Mouse (Mus musculus): Measurements from ENCODE around the gene Smyd1. TPM values are rescaled to one million over a fixed set of nuclear protein-coding genes. Genes with fewer than 3 reads are reported as not detected.
"Not testable (repeated sequence)": the region's sequence is repeated elsewhere in the genome, so short reads cannot be mapped to it uniquely, and the experiment has no call there.

The Smyd1 gene
- total RNA-seq (2021), result 0.52 and 0.56 TPM in 2 replicates
- long read RNA-seq, experiment 1, result 0 reads
- long read RNA-seq, experiment 2, partial matches to known transcripts, result 0 of 1 reads
- long read RNA-seq, experiment 2, other reads (novel, unspliced or antisense), result 1 of 1 reads

DNA sequence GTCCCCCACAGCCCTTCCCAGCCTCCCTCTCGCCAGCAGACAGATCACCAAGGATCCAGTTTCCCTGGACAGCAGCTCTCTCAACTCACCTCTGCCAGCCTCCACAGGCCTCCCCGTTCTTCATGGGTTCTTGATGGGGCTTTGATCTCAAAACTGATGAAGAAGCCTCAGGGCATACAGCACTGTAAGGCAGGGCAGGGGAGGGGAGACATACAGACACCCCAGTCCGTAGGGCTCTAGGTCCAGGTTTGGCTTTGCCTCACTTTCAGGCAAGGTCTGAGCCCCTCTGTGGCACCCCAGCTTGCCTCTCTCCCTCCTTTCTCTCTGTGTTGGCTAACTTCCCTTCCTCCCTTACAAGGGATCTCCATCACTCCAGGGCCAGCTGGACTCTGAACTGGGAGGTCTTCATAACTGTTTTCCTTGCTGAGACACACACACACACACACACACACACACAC lies at the start of gene Smyd1:
Gene Smyd1 (minus strand): TSS at position 408 of the 458 bp plus-strand sequence.
- DNase-seq, result no peak

- no peak for DNase-seq
Observed at GRCm38 (mm10) chr6:71371085-71371605, 49.1 kb upstream of the Smyd1 start.

DNA sequence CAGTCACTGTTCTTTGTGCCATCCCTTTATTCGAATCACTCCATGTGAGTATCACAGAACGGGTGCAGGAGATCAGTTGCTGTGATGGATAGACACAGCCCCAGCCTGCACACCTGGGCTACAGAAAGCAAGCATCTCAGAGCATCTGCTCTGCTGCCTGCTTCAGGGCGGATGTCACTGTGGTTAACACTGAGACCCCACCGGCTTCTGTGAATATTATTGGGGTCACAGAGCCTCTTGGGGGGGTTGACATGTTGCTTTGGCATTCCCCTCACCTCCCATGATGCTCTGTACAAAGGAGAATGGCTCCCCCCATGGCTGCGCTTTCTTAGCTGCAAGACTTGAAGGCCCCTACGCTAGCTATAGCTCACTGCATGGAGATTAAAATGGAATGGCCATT lies 47.4 kb upstream of the Smyd1 start:
- DNase-seq, result no peak

DNA sequence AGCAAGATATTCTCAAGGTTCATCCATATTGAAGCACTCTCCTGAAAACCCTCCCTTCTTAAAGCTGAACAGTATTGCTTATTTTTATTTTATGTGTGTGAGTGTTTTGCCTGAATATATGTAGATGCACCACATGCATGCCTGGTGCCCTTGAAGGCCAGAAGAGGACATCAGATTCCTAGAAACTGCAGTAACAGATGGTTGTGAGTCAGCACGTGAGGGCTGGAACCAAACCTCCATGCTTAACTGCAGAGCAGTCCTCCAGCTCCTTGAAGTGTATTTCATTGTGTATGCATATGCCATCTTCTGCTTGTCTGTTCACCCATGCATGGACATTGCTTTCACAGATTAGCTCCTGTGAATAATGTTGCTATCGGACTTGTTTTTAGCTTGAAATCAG lies 42.0 kb upstream of the Smyd1 start:
- no peak for DNase-seq

- no peak for DNase-seq
Observed at GRCm38 (mm10) chr6:71361156-71361670, 39.2 kb upstream of the Smyd1 start.

DNA sequence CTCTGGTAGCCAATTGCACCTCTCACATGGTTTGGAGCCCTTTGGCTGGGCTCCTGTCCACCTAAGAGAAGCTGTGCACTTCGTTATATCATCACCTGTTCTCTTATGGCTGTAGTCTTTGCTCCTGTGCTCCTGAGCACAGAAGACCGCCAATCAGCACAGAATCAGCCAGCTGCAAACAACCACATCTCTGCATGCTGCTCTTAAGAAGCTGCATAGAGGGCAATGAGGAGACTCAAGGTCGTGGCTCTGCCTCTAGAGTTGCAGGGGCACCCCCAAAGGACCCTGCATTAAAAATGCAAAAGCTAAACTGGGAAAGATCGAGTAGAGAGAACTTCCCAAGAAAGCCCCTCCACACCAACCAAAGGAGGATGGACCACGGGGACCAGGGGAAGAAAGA lies 38.7 kb upstream of the Smyd1 start:
- DNase-seq, result no peak

- DNase-seq, result no peak
Observed at GRCm38 (mm10) chr6:71360221-71360620, 38.2 kb upstream of the Smyd1 start.

DNA sequence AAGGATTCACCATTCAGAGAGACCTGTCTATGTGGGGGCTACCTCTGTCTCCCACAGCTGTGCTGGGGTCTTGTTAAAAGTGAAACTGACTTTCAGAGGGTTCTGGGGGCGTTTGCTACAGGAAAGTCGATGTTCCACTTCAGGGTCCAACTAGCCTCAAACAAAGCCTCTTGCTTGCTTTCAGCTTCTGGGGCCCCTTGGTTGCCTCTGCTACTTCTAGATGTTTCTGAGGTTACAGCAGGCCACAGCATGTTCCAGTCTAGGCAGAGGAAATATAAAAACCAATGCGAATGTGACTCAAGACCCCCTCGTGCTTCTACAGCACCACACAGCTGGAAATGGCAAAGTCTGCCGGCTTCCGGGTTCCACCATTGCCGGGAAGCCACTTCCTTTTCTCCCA lies 35.5 kb upstream of the Smyd1 start:
- no peak for DNase-seq

GRCm38 (mm10) chr6:71353722-71354121 lies 31.7 kb upstream of the Smyd1 start:
- no peak for DNase-seq

DNA sequence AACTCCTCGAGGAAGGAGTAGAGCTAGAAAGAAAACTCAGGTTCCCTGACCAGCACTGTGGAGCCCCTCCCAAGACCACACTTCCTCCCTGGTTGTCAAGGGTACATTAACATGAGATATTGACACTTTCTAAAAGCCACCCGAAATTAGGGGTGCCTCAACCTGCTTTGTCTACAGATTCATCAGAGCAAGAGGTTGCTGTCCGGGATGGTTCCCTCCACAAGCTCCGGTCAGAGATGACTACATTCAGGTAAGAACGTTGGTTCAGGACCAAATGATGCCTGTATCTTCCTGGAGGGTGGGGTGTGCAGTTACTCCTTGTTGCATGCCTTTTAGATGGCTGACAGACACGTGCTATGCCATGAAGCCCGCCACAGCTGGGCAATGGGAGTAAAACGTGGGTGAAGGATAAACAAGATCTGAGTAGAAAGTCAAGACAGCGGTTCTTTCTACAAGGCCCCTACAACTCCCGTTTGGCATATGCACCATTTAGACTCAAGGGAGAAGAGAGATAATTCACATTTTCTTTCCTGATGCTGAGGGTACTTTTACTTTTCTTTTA lies 30.9 kb upstream of the Smyd1 start:
- no peak for DNase-seq

- DNase-seq, result no peak
Observed at GRCm38 (mm10) chr6:71352201-71352600, 30.2 kb upstream of the Smyd1 start.

- DNase-seq, result no peak
Observed at GRCm38 (mm10) chr6:71351201-71351600, 29.2 kb upstream of the Smyd1 start.

DNA sequence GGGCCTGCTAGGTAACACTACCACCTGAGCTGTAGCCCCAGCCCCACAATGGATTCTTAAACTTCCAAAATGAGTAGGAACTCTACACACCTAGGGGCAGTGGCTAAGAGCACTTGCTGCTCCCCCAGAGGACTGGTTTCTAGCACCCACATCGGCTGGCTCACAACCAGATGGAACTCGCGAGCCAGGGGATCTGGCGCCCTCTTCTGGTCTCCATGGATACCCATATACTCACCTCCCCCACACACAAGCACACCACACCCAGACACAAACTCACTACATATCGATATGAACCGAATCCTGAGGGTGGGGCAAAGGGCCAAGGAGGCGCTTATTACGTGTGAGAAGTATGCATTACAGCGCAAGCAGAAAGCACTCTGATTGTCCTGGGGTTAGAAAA lies 26.0 kb upstream of the Smyd1 start:
- DNase-seq, result no peak

DNA sequence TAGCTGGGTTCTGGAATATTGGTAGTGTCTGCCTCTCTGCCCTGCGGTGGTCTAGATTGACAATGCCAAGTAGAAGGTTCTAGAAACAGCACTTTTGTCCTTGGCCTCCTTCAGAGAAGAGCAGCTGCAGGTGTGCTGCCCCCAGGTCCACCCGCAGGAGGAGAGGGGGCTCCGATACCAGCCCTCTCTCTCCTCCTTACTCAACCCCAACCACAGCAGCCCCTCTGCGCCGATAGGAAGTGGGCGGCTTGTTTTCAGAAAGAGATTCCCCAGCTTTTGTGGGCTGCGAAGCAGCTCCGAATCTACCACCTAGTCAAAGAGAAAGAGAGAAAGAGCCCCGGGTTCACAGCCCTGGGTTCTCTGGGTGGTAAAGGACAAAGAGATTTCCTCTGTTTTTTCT lies 19.1 kb upstream of the Smyd1 start:
- no peak for DNase-seq

GRCm38 (mm10) chr6:71339351-71339750 lies 17.3 kb upstream of the Smyd1 start:
- no peak for DNase-seq

DNA sequence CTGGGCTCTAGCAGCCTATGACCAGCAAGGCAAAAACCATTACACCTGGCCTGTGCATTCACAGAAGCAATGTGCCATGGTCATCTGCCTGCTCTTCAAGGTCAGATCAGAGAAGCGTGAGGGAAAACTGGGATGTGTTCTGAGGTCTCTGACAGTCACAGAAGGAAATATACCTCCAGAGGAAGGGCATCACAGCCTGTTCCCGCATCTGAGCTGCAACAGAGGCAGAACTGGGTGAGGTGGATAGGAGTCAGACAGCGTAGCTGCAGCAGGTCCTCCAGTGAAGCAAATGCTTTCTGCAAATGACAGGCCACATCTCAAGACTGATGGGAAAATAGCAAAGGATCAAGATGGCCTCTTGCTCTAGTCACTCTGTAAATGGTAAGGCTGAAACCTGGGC lies 16.9 kb upstream of the Smyd1 start:
- no peak for DNase-seq

GRCm38 (mm10) chr6:71337666-71338065 lies 15.6 kb upstream of the Smyd1 start:
- no peak for DNase-seq

- DNase-seq, result no peak
Observed at GRCm38 (mm10) chr6:71333578-71334273, 11.7 kb upstream of the Smyd1 start.

DNA sequence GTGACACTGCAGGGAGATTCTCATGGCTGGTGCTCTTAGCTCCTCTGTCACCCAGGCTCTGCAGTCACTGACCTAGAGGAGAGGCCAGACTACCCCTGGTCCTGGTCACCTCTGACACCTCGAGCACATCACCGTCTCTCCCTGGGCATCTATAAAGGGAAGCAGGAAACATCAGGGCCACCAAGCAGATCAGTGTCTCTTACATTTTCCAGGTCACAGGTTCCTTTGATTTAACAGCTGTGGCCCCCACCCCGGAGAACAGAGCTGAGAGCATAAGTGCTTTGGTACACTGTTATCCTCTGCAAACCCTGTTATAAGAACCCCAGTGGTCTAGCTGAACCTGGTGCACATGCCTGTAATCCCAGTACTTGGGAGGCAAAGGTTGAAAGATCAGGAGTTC lies 11.0 kb upstream of the Smyd1 start:
- no peak for DNase-seq

DNA sequence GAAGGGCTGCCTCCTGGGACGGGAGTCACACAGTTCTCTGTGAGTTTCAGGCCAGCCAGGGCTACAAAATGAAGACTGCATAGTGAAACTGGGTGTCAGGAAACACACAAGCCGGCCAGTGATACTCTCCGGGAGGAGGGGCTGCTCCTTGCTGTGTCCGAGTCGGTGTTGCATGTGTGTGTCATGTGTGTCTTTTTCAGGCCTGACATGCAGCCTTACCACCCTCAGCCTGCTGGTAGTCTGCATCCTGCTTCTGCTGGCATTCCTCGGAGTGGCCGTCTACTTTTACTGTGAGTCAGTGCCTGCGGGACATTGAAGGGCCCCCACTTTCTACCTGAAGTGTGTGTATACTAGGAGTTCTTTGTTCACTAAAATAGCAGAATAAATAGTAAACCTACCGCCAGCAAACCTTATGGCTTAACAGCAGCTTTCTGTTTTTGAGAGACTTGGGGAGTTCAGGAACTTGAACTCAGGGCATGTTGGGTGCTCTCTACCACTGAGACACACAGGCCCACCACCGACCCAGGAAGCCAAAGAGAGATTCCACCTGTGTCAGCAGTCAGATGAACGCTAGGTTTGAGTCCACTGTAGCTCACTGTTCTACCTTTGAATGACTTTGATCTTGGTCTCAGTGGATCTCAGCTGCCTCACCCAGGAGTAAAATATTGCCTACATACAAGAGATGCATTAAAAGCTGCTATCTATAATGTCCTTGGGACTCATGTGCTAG lies 10.4 kb upstream of the Smyd1 start:
- DNase-seq, result no peak

DNA sequence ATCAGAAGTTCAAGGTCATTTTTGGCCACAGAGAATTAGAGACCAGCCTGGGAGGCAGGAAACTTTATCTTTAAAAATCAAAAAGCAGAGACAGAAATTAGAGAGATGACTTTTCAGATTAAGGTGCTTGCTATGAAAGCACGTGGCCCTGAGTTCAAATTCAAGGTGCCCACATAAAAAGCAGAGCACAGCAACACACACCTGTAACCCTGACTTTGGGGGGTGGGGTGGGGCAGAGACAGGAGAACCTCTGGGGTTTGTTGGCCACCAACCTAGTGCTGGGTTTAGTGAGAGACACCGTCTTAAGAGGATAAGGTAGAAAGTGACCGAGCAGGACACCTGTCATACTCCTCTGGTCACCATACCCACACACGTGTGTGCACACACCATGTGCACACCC lies 9.5 kb upstream of the Smyd1 start:
- not testable (repeated sequence) for DNase-seq

DNA sequence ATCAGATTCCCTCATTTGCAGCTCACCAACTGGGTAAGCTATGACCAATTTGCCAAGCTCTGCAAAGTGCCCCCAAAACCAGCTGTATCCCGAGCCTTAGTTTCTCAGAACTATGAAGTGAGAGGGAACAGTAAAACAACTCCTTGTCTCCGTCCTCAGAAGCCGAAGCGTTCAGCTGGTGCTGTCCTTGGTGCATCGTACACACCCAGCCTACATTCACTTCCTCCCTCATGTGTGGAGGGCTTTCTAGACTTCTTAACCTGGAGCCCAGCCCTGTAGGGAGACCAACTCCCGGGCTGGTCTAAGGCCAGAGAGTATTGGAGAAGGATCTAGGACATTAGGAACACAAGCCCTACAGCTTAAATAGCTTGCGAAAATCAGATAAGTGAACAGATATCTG lies 8.5 kb upstream of the Smyd1 start:
- no peak for DNase-seq

DNA sequence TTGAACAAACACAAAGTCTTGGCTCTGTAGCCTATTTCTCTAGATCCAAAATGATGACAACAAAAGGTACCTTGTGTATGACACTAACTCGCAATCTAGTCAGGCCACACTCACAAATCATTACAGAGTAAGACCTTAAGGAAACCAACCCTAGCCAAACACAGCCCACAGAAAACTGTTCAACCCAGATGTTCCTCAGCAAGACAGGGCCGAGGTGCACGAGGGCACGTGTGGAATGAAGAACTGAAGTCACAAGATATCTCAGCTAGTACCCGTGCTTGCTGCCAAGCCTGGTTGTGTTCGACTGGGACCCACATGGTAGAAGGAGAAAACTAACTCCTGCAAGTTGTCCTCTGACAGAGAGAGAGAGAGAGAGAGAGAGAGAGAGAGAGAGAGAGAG lies 7.8 kb upstream of the Smyd1 start:
- DNase-seq, result no peak

Data from adrenal gland, postnatal 14 days (tissue).